Mouse (Mus musculus) megakaryocyte, embryonic 14.5 days (primary cell): ENCODE measurements around the gene Lrr1. TPM values are rescaled to one million over a fixed set of nuclear protein-coding genes. Genes with fewer than 3 reads are reported as not detected.
"Not testable (repeated sequence)": the region's sequence is repeated elsewhere in the genome, so short reads cannot be mapped to it uniquely, and the experiment has no call there.

Experiments used
- H3K27me3 ChIP-seq: replicated peaks from 2 replicates; pipeline ENCODE3; 2012; ENCODE audit warnings: inconsistent platforms
- H3K36me3 ChIP-seq: replicated peaks from 2 replicates; pipeline ENCODE3; 2012; ENCODE audit warnings: low read length, inconsistent platforms, mixed read lengths
- H3K4me1 ChIP-seq: 2 replicates; pipeline ENCODE4 v1.6.1; 2012; ENCODE audit warnings: inconsistent platforms
- H3K4me3 ChIP-seq: replicated peaks from 2 replicates; pipeline ENCODE3; 2012; ENCODE audit warnings: moderate library complexity, mild to moderate bottlenecking, inconsistent platforms
- H3K9me3 ChIP-seq: 2 replicates; pipeline ENCODE4 v1.6.1; 2012; ENCODE audit warnings: inconsistent platforms
- FLI1 ChIP-seq: IDR thresholded peaks from 2 replicates; pipeline ENCODE4 v1.6.1; 2012; ENCODE audit warnings: low read length, inconsistent platforms, mixed read lengths
- GATA1 ChIP-seq: IDR thresholded peaks from 3 replicates; pipeline ENCODE4 v1.6.1; 2012; ENCODE audit warnings: mixed read lengths, low read length, inconsistent platforms, borderline replicate concordance
- polyA plus RNA-seq: library from polyadenylated mRNA; stranded (reverse); fragments of >175 nt; gene quantifications from 2 replicates; pipeline ENCODE4 v1.2.3, GENCODE M21; 2012; ENCODE audit warnings: low replicate concordance; ENCODE audit not compliant: insufficient read depth

The Lrr1 gene
- polyA plus RNA-seq, 1 experiment, result 14.7 TPM

DNA sequence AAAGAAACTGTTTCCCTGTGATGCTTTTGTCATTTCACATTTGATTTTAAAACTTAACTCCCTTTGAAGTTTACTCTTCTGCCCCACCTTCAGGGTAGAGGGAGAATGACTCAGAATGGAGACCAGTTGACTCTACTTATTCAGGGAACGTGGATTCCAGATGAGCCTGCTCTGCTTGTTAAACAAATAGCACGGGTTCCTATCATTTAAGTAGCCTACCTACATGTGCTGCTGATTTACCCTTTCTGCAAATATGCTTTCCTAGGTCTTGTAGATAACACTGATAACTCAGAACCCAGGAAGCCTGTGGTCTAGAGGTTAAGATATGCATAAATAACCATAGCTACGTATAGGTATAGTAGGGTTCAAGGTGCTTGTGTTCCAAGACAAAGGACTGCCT lies 3.7 kb upstream of the Lrr1 start:
- Histone ChIP-seq H3K4me3 (no peak overlapping the region), H3K36me3 (no peaks in the 10 kb centered on the region)
- TF ChIP-seq GATA1 (no peak), FLI1 (no peak)

DNA sequence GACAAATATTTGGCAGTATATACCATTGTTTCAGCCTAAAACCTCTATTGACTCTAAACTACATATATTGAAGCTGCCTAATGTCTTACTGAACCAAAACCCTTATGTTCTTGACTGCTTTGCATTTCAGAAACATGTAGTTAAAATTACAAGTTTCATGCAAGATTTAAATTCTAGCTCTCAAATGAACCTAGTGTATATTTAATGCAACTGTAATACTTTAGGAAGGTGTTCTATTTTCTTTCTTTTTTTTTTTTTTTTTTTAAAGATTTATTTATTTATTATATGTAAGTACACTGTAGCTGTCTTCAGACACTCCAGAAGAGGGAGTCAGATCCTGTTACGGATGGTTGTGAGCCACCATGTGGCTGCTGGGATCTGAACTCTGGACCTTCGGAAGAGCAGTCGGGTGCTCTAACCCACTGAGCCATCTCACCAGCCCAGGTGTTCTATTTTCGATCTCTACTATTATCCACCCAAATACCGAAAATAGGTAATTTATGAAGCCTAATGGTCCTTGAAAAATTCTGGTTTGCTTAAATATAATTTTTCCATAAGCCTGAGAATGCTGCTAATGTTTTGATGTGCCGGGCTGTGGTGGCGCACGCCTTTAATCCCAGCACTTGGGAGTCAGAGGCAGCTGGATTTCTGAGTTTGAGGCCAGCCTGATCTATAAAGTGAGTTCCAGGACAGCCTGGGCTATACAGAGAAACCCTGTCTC lies 1.6 kb upstream of the Lrr1 start:
- not testable (repeated sequence) for H3K27me3 ChIP-seq, H3K36me3 ChIP-seq, H3K9me3 ChIP-seq, H3K4me3 ChIP-seq
- H3K4me1 ChIP-seq, result peaks cover 57% of the 10 kb centered on the region

More for the DNA sequence above, 3.7 kb upstream of the Lrr1 start:
- Histone ChIP-seq H3K4me1 (peaks cover 43% of the 10 kb centered on the region), H3K27me3 (no peaks in the 10 kb centered on the region), H3K9me3 (no peaks in the 10 kb centered on the region)

DNA sequence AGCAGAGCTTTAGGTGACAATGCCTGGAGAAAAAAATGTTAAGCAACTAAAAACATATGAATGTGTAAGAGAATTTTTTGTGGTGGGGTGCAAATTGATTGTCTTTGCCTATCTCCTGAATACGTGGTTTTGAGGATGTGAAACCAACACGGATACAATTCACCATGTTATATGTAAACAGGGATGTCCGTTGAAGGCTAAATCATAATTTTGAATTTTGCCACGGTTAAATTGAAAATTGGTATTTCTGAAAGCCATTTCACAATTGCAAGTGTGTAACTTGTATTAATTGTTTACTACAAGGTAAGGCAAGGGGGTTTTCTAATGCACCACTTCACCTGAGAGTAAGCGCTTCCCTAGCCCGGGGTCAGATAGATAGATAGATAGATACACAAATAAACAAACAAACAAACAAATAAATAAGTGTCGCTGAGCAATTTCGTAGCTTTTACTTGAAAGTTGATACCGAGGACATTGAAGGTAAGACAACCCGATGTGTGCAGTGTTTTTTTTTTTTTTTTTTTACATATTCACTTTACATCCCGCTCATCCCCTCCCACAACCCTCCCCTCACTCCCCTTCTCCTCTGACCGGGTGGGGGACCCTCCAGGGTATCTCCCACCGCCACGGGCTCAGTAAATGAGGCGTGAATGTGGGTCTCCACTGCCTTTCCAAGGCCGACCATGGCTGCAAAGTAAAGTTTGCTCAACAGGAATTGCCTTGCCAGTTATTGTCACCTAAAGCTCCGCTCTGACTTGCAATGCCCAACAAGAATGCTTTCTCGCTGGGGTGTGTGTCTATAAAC lies 756 bp upstream of the Lrr1 start:
- Histone ChIP-seq H3K36me3 (peaks cover 8% of the 10 kb centered on the region), H3K9me3 (no peaks in the 10 kb centered on the region), H3K4me1 (peaks cover 57% of the 10 kb centered on the region), H3K4me3 (peak overlapping the region; percentile 99), H3K27me3 (no peaks in the 10 kb centered on the region)
- TF ChIP-seq GATA1 (no peak), FLI1 (no peak)

DNA sequence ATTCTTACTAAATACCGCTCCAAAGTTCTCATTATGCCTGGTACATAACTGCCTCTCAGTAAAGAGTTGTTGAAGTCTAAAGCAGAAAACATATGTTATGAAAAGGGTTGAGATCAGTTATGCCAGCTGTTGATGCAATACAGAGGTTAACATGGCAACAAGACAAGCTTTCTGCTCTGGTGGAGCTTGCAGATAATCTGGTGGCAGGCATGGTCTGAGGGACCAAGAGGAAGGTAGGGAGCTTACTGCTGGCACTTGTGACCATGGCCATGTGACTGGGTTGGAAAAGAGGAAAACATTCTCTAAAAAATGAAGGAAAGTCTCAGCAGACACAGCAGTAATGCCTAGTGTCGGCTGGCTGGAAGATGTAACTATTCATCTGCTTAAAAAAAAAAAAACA lies 2.7 kb downstream of the Lrr1 start:
- Histone ChIP-seq H3K27me3 (no peaks in the 10 kb centered on the region), H3K4me1 (peaks cover 40% of the 10 kb centered on the region), H3K4me3 (no peak overlapping the region), H3K36me3 (peaks cover 37% of the 10 kb centered on the region), H3K9me3 (no peaks in the 10 kb centered on the region)
- TF ChIP-seq FLI1 (no peak), GATA1 (no peak)

DNA sequence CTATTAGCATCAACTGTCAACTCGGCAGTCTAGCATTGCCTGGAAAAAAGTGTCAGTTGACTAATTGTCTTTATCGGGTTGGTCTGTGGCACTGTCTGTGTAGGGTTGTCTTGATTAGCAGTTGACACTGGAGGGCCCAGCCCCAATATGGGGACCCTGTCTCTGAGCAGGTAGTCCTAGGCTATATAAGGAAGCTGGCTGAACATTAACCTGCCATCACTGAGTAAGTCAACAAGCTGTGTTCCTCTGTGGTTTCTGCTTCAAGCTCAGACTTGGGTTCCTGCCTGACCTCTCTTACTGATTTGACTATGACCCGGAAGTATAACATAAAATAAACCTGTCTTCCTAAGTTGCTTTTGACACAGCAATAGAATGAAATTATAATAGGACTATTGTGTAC lies 7.4 kb downstream of the Lrr1 start:
- peaks cover 63% of the 10 kb centered on the region for H3K36me3 ChIP-seq

DNA sequence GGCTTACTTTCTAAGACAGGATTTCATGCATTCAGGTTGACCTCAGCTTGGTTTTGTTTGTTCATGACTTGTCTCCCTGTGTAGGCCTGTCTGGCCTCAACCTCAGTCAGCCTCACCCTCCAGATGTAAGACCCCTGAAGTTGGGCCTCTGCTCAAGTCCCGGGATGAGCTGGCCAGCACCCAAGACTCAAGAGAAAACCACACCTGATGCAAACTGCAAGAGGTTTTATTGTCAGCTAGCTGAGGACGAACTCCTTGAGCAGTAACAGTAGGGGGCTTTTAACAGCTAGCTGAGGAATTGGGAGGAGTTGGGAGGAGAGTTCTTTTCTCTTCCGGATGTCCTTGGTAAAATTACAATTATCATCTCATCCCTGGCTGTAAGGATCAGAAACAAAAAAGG lies 8.9 kb downstream of the Lrr1 start:
- TF ChIP-seq GATA1, result no peak
- no peak for TF ChIP-seq FLI1
- peaks cover 5% of the 10 kb centered on the region; the same call in 1 of the 2 replicates for H3K9me3 ChIP-seq
- H3K4me1 ChIP-seq, result peaks cover 3% of the 10 kb centered on the region; the same call in 1 of the 2 replicates
- H3K4me3 ChIP-seq, result no peak overlapping the region
- H3K36me3 ChIP-seq, result peaks cover 68% of the 10 kb centered on the region
- no peaks in the 10 kb centered on the region for H3K27me3 ChIP-seq

More for the DNA sequence above, 7.4 kb downstream of the Lrr1 start:
- Histone ChIP-seq H3K27me3 (no peaks in the 10 kb centered on the region), H3K4me3 (no peak overlapping the region), H3K4me1 (peaks cover 8% of the 10 kb centered on the region; the same call in 1 of the 2 replicates), H3K9me3 (peaks cover 5% of the 10 kb centered on the region; the same call in 1 of the 2 replicates)
- TF ChIP-seq FLI1, result no peak
- TF ChIP-seq GATA1, result no peak

DNA sequence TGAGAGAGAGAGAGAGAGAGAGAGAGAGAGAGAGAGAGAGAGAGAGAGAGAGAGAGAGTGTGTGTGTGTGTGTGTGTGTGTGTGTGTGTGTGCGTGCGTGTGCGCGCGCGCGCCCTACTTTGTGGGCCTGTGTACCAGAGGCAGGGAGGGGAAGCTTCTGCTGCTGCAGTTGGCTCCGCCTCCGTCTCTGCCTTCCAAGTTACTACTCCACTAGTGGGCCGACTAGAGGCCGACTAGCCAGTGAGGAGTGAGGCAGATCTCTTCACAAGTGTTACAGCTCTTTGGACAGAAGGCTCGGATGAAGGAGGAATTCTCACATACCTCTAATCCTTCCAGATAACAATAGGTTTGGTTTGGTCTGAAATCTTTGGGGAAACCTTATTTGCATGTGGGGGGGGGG lies 10.8 kb downstream of the Lrr1 start:
- no peak overlapping the region for H3K4me3 ChIP-seq
- peaks cover 5% of the 10 kb centered on the region; the same call in 1 of the 2 replicates for H3K9me3 ChIP-seq
- peaks cover 5% of the 10 kb centered on the region; the same call in 1 of the 2 replicates for H3K4me1 ChIP-seq
- H3K36me3 ChIP-seq, result peaks cover 57% of the 10 kb centered on the region
- no peak for TF ChIP-seq FLI1
- no peak for TF ChIP-seq GATA1
- H3K27me3 ChIP-seq, result no peaks in the 10 kb centered on the region

DNA sequence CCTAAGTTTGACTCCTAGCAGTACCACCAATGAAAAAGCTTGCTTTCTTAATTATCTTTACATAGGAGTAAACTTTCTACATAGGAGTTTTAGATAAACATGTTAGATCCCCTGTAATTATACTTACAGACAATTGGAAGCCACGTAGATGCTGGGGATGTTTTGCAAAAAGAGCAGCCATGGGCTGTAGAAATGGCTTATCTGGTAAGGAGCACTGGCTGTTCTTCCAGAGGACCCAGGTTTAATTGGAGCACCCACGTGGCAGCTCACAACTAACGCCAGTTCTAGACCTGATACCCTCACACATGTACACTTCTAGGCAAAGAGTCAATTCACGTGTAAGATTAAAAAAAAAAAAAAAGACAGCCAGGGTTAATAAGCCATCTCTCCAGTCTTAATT lies 13.2 kb downstream of the Lrr1 start:
- Histone ChIP-seq H3K4me3 (no peak overlapping the region), H3K4me1 (peaks cover 18% of the 10 kb centered on the region), H3K36me3 (peaks cover 39% of the 10 kb centered on the region), H3K27me3 (no peaks in the 10 kb centered on the region), H3K9me3 (peaks cover 5% of the 10 kb centered on the region; the same call in 1 of the 2 replicates)
- no peak for TF ChIP-seq GATA1
- TF ChIP-seq FLI1, result no peak

DNA sequence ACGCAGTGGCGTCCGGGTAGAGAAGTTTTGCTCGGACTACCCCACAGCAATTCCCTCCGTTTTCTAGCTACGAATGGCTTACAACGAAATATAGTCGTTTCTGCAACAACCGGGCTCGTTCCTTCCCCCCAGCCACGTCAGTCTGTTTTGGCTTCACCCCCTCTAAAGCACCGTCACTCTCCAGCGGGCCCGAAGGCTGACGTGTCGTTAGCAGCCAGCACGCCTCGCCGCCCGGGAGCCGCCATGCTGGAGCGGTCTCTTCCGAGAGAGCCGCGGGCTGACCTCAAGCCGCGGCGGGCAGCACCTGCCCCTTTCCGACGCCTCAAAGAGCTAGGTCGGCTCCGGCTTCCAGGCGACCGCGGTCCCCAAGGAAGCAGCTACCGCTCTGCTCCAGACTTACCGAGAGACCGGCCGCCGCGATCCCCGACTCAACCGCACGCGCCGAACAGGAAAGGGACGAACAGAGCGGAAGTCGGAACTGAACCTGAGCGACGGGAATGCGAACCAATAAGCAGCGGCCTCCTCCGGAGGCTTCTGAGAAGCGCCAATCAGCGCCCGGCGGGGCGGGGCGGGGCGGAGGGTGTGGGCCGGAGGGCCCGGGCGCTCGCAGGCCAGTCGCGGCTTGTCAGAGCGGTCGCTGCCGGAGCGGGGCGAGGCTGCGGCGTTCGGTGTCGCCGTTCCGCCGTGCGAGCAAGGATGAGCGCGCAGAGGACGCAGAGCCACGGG lies 15.1 kb downstream of the Lrr1 start, which contains the start of the genes Rpl36al and Mgat2:
Gene Rpl36al, minus strand, starts transcription at position 501 of the 726 bp plus-strand sequence.
Gene Mgat2, plus strand, starts transcription at position 575 of the 726 bp plus-strand sequence.
- no peak for TF ChIP-seq FLI1
- TF ChIP-seq GATA1, result no peak
- H3K27me3 ChIP-seq, result no peaks in the 10 kb centered on the region
- no peaks in the 10 kb centered on the region for H3K9me3 ChIP-seq
- peaks cover 30% of the 10 kb centered on the region for H3K4me1 ChIP-seq
- peaks cover 40% of the 10 kb centered on the region for H3K36me3 ChIP-seq
- H3K4me3 ChIP-seq, result peak within 1 kb of the TSS; percentile 98
